Mouse (Mus musculus): ENCODE results near the gene Adamtsl3.

The Adamtsl3 gene

DNA sequence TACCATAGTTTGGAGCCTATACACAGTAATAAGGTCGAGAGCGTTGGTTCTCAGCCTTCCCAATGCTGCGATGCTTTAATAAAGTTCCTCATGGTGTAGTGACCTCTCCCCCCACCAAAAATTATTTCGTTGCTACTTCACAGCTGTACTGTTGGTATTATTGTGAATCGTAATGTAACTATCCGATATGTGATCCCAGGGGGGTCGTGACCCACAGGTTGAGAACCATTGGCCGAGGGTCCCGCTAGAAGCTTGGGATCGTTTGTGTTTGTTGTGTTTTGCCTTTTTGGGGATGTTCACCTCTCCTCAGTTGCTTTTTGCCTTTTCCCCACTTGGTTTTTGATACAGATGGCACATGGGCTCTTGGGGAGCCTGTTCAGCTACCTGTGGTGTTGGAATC, 220.9 kb downstream of the Adamtsl3 start:
- Histone ChIP-seq H3K36me3 (ENCODE audit: insufficient read depth, low read length) (no peaks in the 10 kb centered on the region), H3K9me3 (ENCODE audit: low read length) (no peaks in the 10 kb centered on the region), H3K27me3 (ENCODE audit: insufficient read depth, low read length) (no peaks in the 10 kb centered on the region), H3K4me1 (replicated peaks; ENCODE audit: low read depth, low read length) (no peaks in the 10 kb centered on the region), H3K4me3 (replicated peaks; ENCODE audit: low read length) (no peak overlapping the region)
- no peak for TF ChIP-seq POU5F1 (IDR thresholded peaks at IDR 0.05; ENCODE audit: borderline replicate concordance, low read length)
- no peak for TF ChIP-seq CTCF (conservative IDR thresholded peaks at IDR 0.05; ENCODE audit: low read length)
- no peak for TF ChIP-seq NANOG (IDR thresholded peaks at IDR 0.05; ENCODE audit: borderline replicate concordance, low read length)

- Histone ChIP-seq H3K36me3 (ENCODE audit: insufficient read depth, low read length) (no peaks in the 10 kb centered on the region), H3K4me3 (replicated peaks; ENCODE audit: low read length) (no peak overlapping the region), H3K27me3 (ENCODE audit: insufficient read depth, low read length) (no peaks in the 10 kb centered on the region), H3K4me1 (replicated peaks; ENCODE audit: low read depth, low read length) (no peaks in the 10 kb centered on the region), H3K9me3 (ENCODE audit: low read length) (no peaks in the 10 kb centered on the region)
- no peak for TF ChIP-seq NANOG (IDR thresholded peaks at IDR 0.05; ENCODE audit: borderline replicate concordance, low read length)
- TF ChIP-seq POU5F1 (IDR thresholded peaks at IDR 0.05; ENCODE audit: borderline replicate concordance, low read length), result no peak
- no peak for TF ChIP-seq CTCF (conservative IDR thresholded peaks at IDR 0.05; ENCODE audit: low read length)
These were observed 221.6 kb downstream of the Adamtsl3 start for GRCm38 (mm10) chr7:82557111-82557510.

- Histone ChIP-seq H3K27me3 (ENCODE audit: insufficient read depth, low read length) (no peaks in the 10 kb centered on the region), H3K4me1 (replicated peaks; ENCODE audit: low read depth, low read length) (peaks cover 4% of the 10 kb centered on the region), H3K4me3 (replicated peaks; ENCODE audit: low read length) (no peak overlapping the region), H3K9me3 (ENCODE audit: low read length) (no peaks in the 10 kb centered on the region), H3K36me3 (ENCODE audit: insufficient read depth, low read length) (no peaks in the 10 kb centered on the region)
- TF ChIP-seq CTCF (conservative IDR thresholded peaks at IDR 0.05; ENCODE audit: low read length) (0 out of 2 replicates have a peak, but pooled peaks have one; percentile 6), POU5F1 (IDR thresholded peaks at IDR 0.05; ENCODE audit: borderline replicate concordance, low read length) (no peak), NANOG (IDR thresholded peaks at IDR 0.05; ENCODE audit: borderline replicate concordance, low read length) (no peak)
These were observed 231.2 kb downstream of the Adamtsl3 start for GRCm38 (mm10) chr7:82566688-82567087.

- Histone ChIP-seq H3K4me3 (replicated peaks; ENCODE audit: low read length) (no peak overlapping the region), H3K4me1 (replicated peaks; ENCODE audit: low read depth, low read length) (peaks cover 4% of the 10 kb centered on the region), H3K9me3 (ENCODE audit: low read length) (no peaks in the 10 kb centered on the region), H3K27me3 (ENCODE audit: insufficient read depth, low read length) (no peaks in the 10 kb centered on the region), H3K36me3 (ENCODE audit: insufficient read depth, low read length) (no peaks in the 10 kb centered on the region)
- TF ChIP-seq NANOG (IDR thresholded peaks at IDR 0.05; ENCODE audit: borderline replicate concordance, low read length) (no peak), POU5F1 (IDR thresholded peaks at IDR 0.05; ENCODE audit: borderline replicate concordance, low read length) (no peak), CTCF (conservative IDR thresholded peaks at IDR 0.05; ENCODE audit: low read length) (no peak)
These were observed 232.3 kb downstream of the Adamtsl3 start for GRCm38 (mm10) chr7:82567811-82568210.

- peaks cover 4% of the 10 kb centered on the region; the same call in 1 of the 2 replicates for H3K27me3 ChIP-seq (ENCODE audit: insufficient read depth, low read length)
- H3K36me3 ChIP-seq (ENCODE audit: insufficient read depth, low read length), result no peaks in the 10 kb centered on the region
- no peak for TF ChIP-seq CTCF (conservative IDR thresholded peaks at IDR 0.05; ENCODE audit: low read length)
- TF ChIP-seq POU5F1 (IDR thresholded peaks at IDR 0.05; ENCODE audit: borderline replicate concordance, low read length), result no peak
- TF ChIP-seq NANOG (IDR thresholded peaks at IDR 0.05; ENCODE audit: borderline replicate concordance, low read length), result no peak
- no peaks in the 10 kb centered on the region for H3K9me3 ChIP-seq (ENCODE audit: low read length)
- H3K4me1 ChIP-seq (replicated peaks; ENCODE audit: low read depth, low read length), result no peaks in the 10 kb centered on the region
- H3K4me3 ChIP-seq (replicated peaks; ENCODE audit: low read length), result no peak overlapping the region
These were observed 237.5 kb downstream of the Adamtsl3 start for GRCm38 (mm10) chr7:82572981-82573380.

DNA sequence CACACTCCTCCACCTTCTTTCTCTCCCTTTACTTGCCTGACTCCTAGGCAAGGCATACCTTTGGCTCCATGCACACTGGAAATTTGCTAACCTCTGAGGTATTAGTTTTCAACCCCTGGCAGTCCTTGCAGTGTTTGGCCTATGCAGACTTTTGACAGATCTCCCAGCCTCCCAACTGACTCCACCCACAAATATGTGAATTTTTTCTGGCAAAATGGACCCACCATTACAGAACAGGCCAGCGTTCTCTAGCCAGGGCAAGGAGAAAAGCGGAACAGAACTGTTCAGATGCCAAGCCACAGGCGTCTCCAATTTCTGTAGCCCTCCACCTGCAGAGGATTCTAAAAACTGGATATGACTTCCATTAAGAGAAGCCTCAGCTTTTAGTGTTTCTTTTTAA, 244.5 kb downstream of the Adamtsl3 start:
- no peaks in the 10 kb centered on the region for H3K36me3 ChIP-seq (ENCODE audit: insufficient read depth, low read length)
- no peaks in the 10 kb centered on the region for H3K27me3 ChIP-seq (ENCODE audit: insufficient read depth, low read length)
- no peaks in the 10 kb centered on the region for H3K4me1 ChIP-seq (replicated peaks; ENCODE audit: low read depth, low read length)
- H3K4me3 ChIP-seq (replicated peaks; ENCODE audit: low read length), result no peak overlapping the region
- TF ChIP-seq CTCF (conservative IDR thresholded peaks at IDR 0.05; ENCODE audit: low read length) (no peak), POU5F1 (IDR thresholded peaks at IDR 0.05; ENCODE audit: borderline replicate concordance, low read length) (no peak), NANOG (IDR thresholded peaks at IDR 0.05; ENCODE audit: borderline replicate concordance, low read length) (no peak)
- H3K9me3 ChIP-seq (ENCODE audit: low read length), result no peaks in the 10 kb centered on the region

DNA sequence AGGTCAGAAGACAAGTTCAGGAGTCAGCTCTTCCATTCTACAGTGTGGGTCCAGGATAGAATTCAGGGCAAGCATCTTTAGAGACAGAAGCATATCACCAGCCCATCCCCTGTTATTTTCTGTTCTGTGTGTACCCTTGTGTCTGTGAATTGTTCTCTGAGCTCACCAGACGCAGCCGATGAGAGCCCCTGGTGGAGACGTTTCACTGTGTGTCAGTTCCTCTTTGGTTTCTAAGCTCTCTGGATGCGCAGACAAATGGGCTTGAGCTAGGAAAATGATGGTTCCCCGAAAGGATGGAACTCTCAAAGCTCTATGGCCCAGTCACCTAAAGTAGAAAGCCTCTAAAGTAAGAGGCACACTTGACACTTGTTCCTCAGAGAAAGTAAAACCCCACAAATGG, 246.3 kb downstream of the Adamtsl3 start:
- Histone ChIP-seq H3K4me1 (replicated peaks; ENCODE audit: low read depth, low read length) (no peaks in the 10 kb centered on the region), H3K27me3 (ENCODE audit: insufficient read depth, low read length) (no peaks in the 10 kb centered on the region), H3K4me3 (replicated peaks; ENCODE audit: low read length) (no peak overlapping the region), H3K36me3 (ENCODE audit: insufficient read depth, low read length) (no peaks in the 10 kb centered on the region), H3K9me3 (ENCODE audit: low read length) (no peaks in the 10 kb centered on the region)
- TF ChIP-seq POU5F1 (IDR thresholded peaks at IDR 0.05; ENCODE audit: borderline replicate concordance, low read length), result no peak
- TF ChIP-seq CTCF (conservative IDR thresholded peaks at IDR 0.05; ENCODE audit: low read length), result no peak
- no peak for TF ChIP-seq NANOG (IDR thresholded peaks at IDR 0.05; ENCODE audit: borderline replicate concordance, low read length)

DNA sequence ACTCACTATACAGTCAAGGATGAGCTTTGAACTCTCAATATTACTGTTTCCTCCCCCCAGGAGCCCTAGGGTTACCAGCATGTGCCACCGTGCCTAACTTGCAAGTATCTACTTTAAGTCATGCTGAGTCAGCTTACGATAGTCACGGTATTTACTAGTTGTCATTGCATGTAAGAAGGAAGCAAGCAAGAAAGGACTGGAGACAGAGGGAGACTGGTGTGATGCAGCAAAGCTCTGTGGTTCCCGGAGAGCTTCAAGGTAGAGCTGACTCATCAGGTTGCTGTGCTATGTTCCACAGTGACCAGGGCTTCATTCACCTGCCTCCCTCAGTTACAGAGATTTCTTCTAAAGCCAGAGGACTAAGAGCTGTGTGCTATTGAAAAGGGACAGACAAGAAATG, 247.0 kb downstream of the Adamtsl3 start:
- Histone ChIP-seq H3K36me3 (ENCODE audit: insufficient read depth, low read length) (no peaks in the 10 kb centered on the region), H3K9me3 (ENCODE audit: low read length) (no peaks in the 10 kb centered on the region), H3K4me3 (replicated peaks; ENCODE audit: low read length) (no peak overlapping the region), H3K27me3 (ENCODE audit: insufficient read depth, low read length) (no peaks in the 10 kb centered on the region), H3K4me1 (replicated peaks; ENCODE audit: low read depth, low read length) (no peaks in the 10 kb centered on the region)
- TF ChIP-seq POU5F1 (IDR thresholded peaks at IDR 0.05; ENCODE audit: borderline replicate concordance, low read length) (no peak), NANOG (IDR thresholded peaks at IDR 0.05; ENCODE audit: borderline replicate concordance, low read length) (no peak), CTCF (conservative IDR thresholded peaks at IDR 0.05; ENCODE audit: low read length) (no peak)

DNA sequence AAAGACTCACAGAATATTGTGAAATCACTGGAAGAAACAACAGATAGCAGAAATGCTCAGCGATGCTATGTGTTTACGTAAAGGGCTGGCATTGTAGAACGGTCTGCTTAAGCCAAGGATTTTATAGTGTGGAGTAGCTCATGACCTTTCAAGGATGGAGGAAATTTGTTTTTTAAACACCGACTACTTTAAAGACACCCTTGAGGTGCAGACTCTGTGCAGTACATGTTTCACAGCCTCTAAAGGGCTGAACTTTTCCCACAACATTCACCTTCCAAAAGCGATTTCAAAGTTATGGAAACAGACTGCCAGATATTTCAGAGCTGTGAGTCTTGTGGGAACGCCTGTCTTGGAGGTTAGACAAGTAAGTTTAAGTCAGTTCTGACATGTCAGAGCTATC, 255.4 kb downstream of the Adamtsl3 start:
- Histone ChIP-seq H3K27me3 (ENCODE audit: insufficient read depth, low read length) (no peaks in the 10 kb centered on the region), H3K9me3 (ENCODE audit: low read length) (no peaks in the 10 kb centered on the region), H3K36me3 (ENCODE audit: insufficient read depth, low read length) (no peaks in the 10 kb centered on the region), H3K4me3 (replicated peaks; ENCODE audit: low read length) (no peak overlapping the region), H3K4me1 (replicated peaks; ENCODE audit: low read depth, low read length) (no peaks in the 10 kb centered on the region)
- TF ChIP-seq CTCF (conservative IDR thresholded peaks at IDR 0.05; ENCODE audit: low read length) (no peak), POU5F1 (IDR thresholded peaks at IDR 0.05; ENCODE audit: borderline replicate concordance, low read length) (no peak), NANOG (IDR thresholded peaks at IDR 0.05; ENCODE audit: borderline replicate concordance, low read length) (no peak)
